ENCODE assay signal across 12 mouse cellular contexts in genomic region chr11:70403598-70403997, GRCm38 (mm10). TPM values are rescaled to one million over a fixed set of nuclear protein-coding genes. Genes with fewer than 3 reads are reported as not detected.
DNase-seq lines count a peak whose midpoint lies in the region; ATAC-seq and TF ChIP-seq lines count a peak whose summit lies in the region.
"Had no signal": no experiment of that assay in that cellular context is flagged by ENCODE, and none has a peak within 500 bp of the region (broad histone marks: within the 10 kb centered on the region; RNA-seq: fewer than 3 reads in every experiment).

No protein-coding gene starts in this region.

- TF ChIP-seq CTCF in intestine, postnatal 0 days (IDR thresholded peaks at IDR 0.05; ENCODE audit: low read depth) = no peak
- TF ChIP-seq CTCF in gastrocnemius, adult 2 months (IDR thresholded peaks at IDR 0.05) = no peak

- H3K4me3 ChIP-seq in intestine, embryonic 15.5 days (replicated peaks) = no peak overlapping the region
- H3K4me3 ChIP-seq in intestine, postnatal 0 days (ENCODE audit: low read depth, low read length) = no peak overlapping the region
- H3K4me3 ChIP-seq in stomach, embryonic 15.5 days (replicated peaks) = no peak overlapping the region
- no peak overlapping the region for H3K4me3 ChIP-seq in gastrocnemius, adult 2 months
- H3K4me3 ChIP-seq: limb, embryonic 12.5 days had no signal

- H3K9ac ChIP-seq in intestine, embryonic 15.5 days = no peak overlapping the region
- H3K9ac ChIP-seq in intestine, postnatal 0 days (ENCODE audit: low read depth, low read length) = no peak overlapping the region
- no peak overlapping the region for H3K9ac ChIP-seq in stomach, embryonic 15.5 days
- H3K9ac ChIP-seq: limb, embryonic 12.5 days had no signal

- peak; percentile 13 to 22 for DNase-seq in right cerebral cortex, adult 2 months (ENCODE audit: low spot score in 2 of 2)
- no peak for DNase-seq in right cerebral cortex, postnatal 14 days
- peak; percentile 21 to 23 for DNase-seq in heart, postnatal 36 days
- DNase-seq in gastrocnemius, adult 2 months = no peak
- no peak for DNase-seq in retina, embryonic 14.5 days (ENCODE audit: low spot score)
- DNase-seq: adrenal gland, postnatal 25 days; midbrain, embryonic 14.5 days had no signal

- peaks cover 26% of the 10 kb centered on the region for H3K36me3 ChIP-seq in intestine, embryonic 15.5 days
- H3K36me3 ChIP-seq in intestine, postnatal 0 days (ENCODE audit: control insufficient read depth, insufficient read depth) = peaks cover 46% of the 10 kb centered on the region
- H3K36me3 ChIP-seq in stomach, embryonic 15.5 days = peaks cover 27% of the 10 kb centered on the region

- WGBS in intestine, embryonic 15.5 days = 55% methylated on average over 2 of the region's 2 CpGs
- WGBS in intestine, postnatal 0 days = 73% methylated on average over 2 of the region's 2 CpGs
- WGBS in stomach, embryonic 15.5 days = 42% methylated on average over 2 of the region's 2 CpGs

- H3K27me3 ChIP-seq in intestine, embryonic 15.5 days (replicated peaks) = no peaks in the 10 kb centered on the region
- no peaks in the 10 kb centered on the region for H3K27me3 ChIP-seq in intestine, postnatal 0 days (replicated peaks; ENCODE audit: control insufficient read depth, insufficient read depth, low read length)
- H3K27me3 ChIP-seq in stomach, embryonic 15.5 days (replicated peaks) = no peaks in the 10 kb centered on the region
- H3K27me3 ChIP-seq: limb, embryonic 12.5 days had no signal

- H3K4me2 ChIP-seq in intestine, embryonic 15.5 days (replicated peaks) = no peak overlapping the region
- H3K4me2 ChIP-seq in intestine, postnatal 0 days (replicated peaks; ENCODE audit: low read depth) = no peak overlapping the region; the same call in 1 of the 2 replicates
- H3K4me2 ChIP-seq in stomach, embryonic 15.5 days = no peak overlapping the region
- H3K4me2 ChIP-seq: limb, embryonic 12.5 days had no signal

- peaks cover 14% of the 10 kb centered on the region for H3K4me1 ChIP-seq in intestine, embryonic 15.5 days (replicated peaks)
- 0 out of 2 replicates have a peak, but pooled peaks cover 1% of the 10 kb centered on the region for H3K4me1 ChIP-seq in intestine, postnatal 0 days (replicated peaks; ENCODE audit: control insufficient read depth, insufficient read depth, low read length)
- peaks cover 10% of the 10 kb centered on the region for H3K4me1 ChIP-seq in stomach, embryonic 15.5 days

- H3K9me3 ChIP-seq in intestine, embryonic 15.5 days = no peaks in the 10 kb centered on the region
- no peaks in the 10 kb centered on the region for H3K9me3 ChIP-seq in intestine, postnatal 0 days (ENCODE audit: control insufficient read depth)
- no peaks in the 10 kb centered on the region for H3K9me3 ChIP-seq in stomach, embryonic 15.5 days
- H3K9me3 ChIP-seq: limb, embryonic 12.5 days had no signal

- 0 out of 2 replicates have a peak overlapping the region, but pooled peaks have one; percentile 36 for H3K27ac ChIP-seq in intestine, embryonic 15.5 days
- H3K27ac ChIP-seq in intestine, postnatal 0 days (ENCODE audit: low read depth, low read length) = no peak overlapping the region
- peak overlapping the region; percentile 52; the same call in 1 of the 2 replicates for H3K27ac ChIP-seq in stomach, embryonic 15.5 days
- no peak overlapping the region for H3K27ac ChIP-seq in gastrocnemius, adult 2 months
- H3K27ac ChIP-seq: limb, embryonic 12.5 days had no signal

- intact Hi-C loops in heart, postnatal 36 days (cut with DNase I) = no loop called here
- intact Hi-C loops in gastrocnemius, adult 2 months (cut with DNase I) = no loop called here

- ATAC-seq in intestine, embryonic 15.5 days = peak; percentile 55
- no peak for ATAC-seq in intestine, postnatal 0 days
- ATAC-seq in stomach, embryonic 15.5 days (ENCODE audit: insufficient read depth, low FRiP score, low read depth) = peak; percentile 72

RNA-seq across cellular contexts. Expression of gene Pelp1, which starts 6.2 kb away (rescaled TPM):
- 31.9 and 32.6 TPM in 2 replicates for polyA plus RNA-seq in intestine, embryonic 15.5 days (2015; fragmentation: Nextera tagmentation; extraction: Ambion mirVana)
- 9.5 and 9.9 TPM in 2 replicates for polyA plus RNA-seq in intestine, postnatal 0 days (2015; fragmentation: Nextera tagmentation; extraction: Ambion mirVana)
- 10 to 100 TPM; 19.4 to 22.1 TPM for total RNA-seq in heart, postnatal 36 days (2021)
- polyA plus RNA-seq in stomach, embryonic 15.5 days (2015; fragmentation: Nextera tagmentation; extraction: Ambion mirVana) = 31.5 and 33.8 TPM in 2 replicates
- total RNA-seq in gastrocnemius, adult 2 months (2021) = 10 to 100 TPM; 18.5 to 18.7 TPM

RNA-seq across cellular contexts. Expression of gene Arrb2, which starts 28.8 kb away (rescaled TPM):
- polyA plus RNA-seq in intestine, embryonic 15.5 days (2015; fragmentation: Nextera tagmentation; extraction: Ambion mirVana) = 13.2 and 15.4 TPM in 2 replicates
- 7.4 and 7.8 TPM in 2 replicates for polyA plus RNA-seq in intestine, postnatal 0 days (2015; fragmentation: Nextera tagmentation; extraction: Ambion mirVana)
- total RNA-seq in heart, postnatal 36 days (2021) = 10 to 100 TPM; 14.8 to 15.4 TPM
- 15.0 and 19.4 TPM in 2 replicates for polyA plus RNA-seq in stomach, embryonic 15.5 days (2015; fragmentation: Nextera tagmentation; extraction: Ambion mirVana)
- total RNA-seq in gastrocnemius, adult 2 months (2021) = 1 to 10 TPM; 8.3 to 8.4 TPM

RNA-seq across cellular contexts. Expression of gene Med11, which starts 48.1 kb away (rescaled TPM):
- polyA plus RNA-seq in intestine, embryonic 15.5 days (2015; fragmentation: Nextera tagmentation; extraction: Ambion mirVana) = 39.9 and 42.4 TPM in 2 replicates
- 30.1 and 30.7 TPM in 2 replicates for polyA plus RNA-seq in intestine, postnatal 0 days (2015; fragmentation: Nextera tagmentation; extraction: Ambion mirVana)
- total RNA-seq in heart, postnatal 36 days (2021) = 1 to 10 TPM; 8.9 to 9.7 TPM
- polyA plus RNA-seq in stomach, embryonic 15.5 days (2015; fragmentation: Nextera tagmentation; extraction: Ambion mirVana) = 36.1 and 40.6 TPM in 2 replicates
- 1 to 10 TPM; 4.9 to 6.4 TPM for total RNA-seq in gastrocnemius, adult 2 months (2021)

RNA-seq across cellular contexts. Expression of gene Alox15, which starts 51.8 kb away (rescaled TPM):
- polyA plus RNA-seq in intestine, embryonic 15.5 days (2015; fragmentation: Nextera tagmentation; extraction: Ambion mirVana) = 0.67 and 0.78 TPM in 2 replicates
- polyA plus RNA-seq in intestine, postnatal 0 days (2015; fragmentation: Nextera tagmentation; extraction: Ambion mirVana) = 0.12 and 0.33 TPM in 2 replicates
- 10 to 100 TPM in 1 of 2 experiments, 1 to 10 TPM in 1; 5.4 to 10.2 TPM for total RNA-seq in heart, postnatal 36 days (2021)
- polyA plus RNA-seq in stomach, embryonic 15.5 days (2015; fragmentation: Nextera tagmentation; extraction: Ambion mirVana) = 6.7 and 9.5 TPM in 2 replicates
- under 1 TPM in 1 of 2 experiments, not detected in 1; 0.17 TPM for total RNA-seq in gastrocnemius, adult 2 months (2021)
- polyA plus RNA-seq: C2C12; midbrain, embryonic 14.5 days had no signal

RNA-seq across cellular contexts. Expression of gene Zmynd15, which starts 55.6 kb away (rescaled TPM):
- polyA plus RNA-seq in intestine, embryonic 15.5 days (2015; fragmentation: Nextera tagmentation; extraction: Ambion mirVana) = 0.78 and 1.2 TPM in 2 replicates
- polyA plus RNA-seq in intestine, postnatal 0 days (2015; fragmentation: Nextera tagmentation; extraction: Ambion mirVana) = 1.4 and 1.5 TPM in 2 replicates
- 1 to 10 TPM; 1.8 to 2.2 TPM for total RNA-seq in heart, postnatal 36 days (2021)
- polyA plus RNA-seq in stomach, embryonic 15.5 days (2015; fragmentation: Nextera tagmentation; extraction: Ambion mirVana) = 0.73 and 0.75 TPM in 2 replicates
- total RNA-seq in gastrocnemius, adult 2 months (2021) = under 1 TPM in 1 of 2 experiments, not detected in 1; 0.75 TPM

Comparison
In these comparisons a context has a peak if more than half of its experiments do, and no peak if none do; other contexts are left out.
1. H3K27ac ChIP-seq: peak in intestine, embryonic 15.5 days (single experiment) and stomach, embryonic 15.5 days (single experiment); none in intestine, postnatal 0 days (single experiment) and gastrocnemius, adult 2 months (single experiment).
2. DNase-seq: peak in right cerebral cortex, adult 2 months (2 of 2) and heart, postnatal 36 days (2 of 2); none in right cerebral cortex, postnatal 14 days (single experiment), gastrocnemius, adult 2 months (single experiment) and retina, embryonic 14.5 days (single experiment).